Mouse (Mus musculus): ENCODE measurements around the gene Mapk10. TPM values are rescaled to one million over a fixed set of nuclear protein-coding genes. Genes with fewer than 3 reads are reported as not detected.

The Mapk10 gene
- total and polyA plus RNA-seq, 3 experiments = 0.10 to 0.95 (median 0.47) TPM

DNA sequence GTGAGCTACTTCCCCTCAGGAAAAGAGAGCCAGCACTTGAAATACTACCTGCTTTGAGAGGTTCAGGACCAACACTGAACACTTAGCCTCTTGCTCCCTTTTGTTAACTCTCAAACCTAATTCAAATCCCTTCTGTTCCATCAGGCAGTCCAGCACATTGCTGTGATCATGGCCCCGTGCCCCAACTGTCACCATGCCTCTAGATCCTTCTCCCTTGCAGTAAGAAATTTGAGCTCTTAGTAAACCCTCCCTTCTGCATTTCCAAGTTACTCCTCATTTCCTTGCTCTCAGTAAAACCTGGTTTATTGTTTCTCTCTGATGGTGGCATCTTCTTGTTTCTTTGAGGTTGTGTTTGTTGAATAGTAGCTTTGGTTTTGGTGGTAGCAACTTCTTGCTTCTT is 101.7 kb downstream of the Mapk10 start:
- no peak overlapping the region for H3K27ac ChIP-seq (ENCODE audit: insufficient read depth, low read depth)
- H3K27me3 ChIP-seq (replicated peaks) = no peaks in the 10 kb centered on the region
- in situ Hi-C loops (cut with MboI; ENCODE audit: low pct_ligation_motif_present, low pct_unique_long_range_greater_than_20kb, low sequenced_read_pairs) = no loop called here
- dilution Hi-C loops (cut with MboI; ENCODE audit: extremely low pct_ligation_motif_present, extremely low pct_unique_long_range_greater_than_20kb, low sequenced_read_pairs) = no loop called here
- DNase-seq (ENCODE audit: extremely low read depth) = no peak
- no peak overlapping the region for H3K9ac ChIP-seq (ENCODE audit: insufficient read depth, low read depth)
- no peak overlapping the region for H3K4me2 ChIP-seq (ENCODE audit: insufficient read depth, low read depth, poor library complexity, severe bottlenecking)
- H3K4me1 ChIP-seq (ENCODE audit: control insufficient read depth in 1 of 2, insufficient read depth in 2 of 2) = no peaks in the 10 kb centered on the region
- H3K4me3 ChIP-seq (replicated peaks in 1 of 3; ENCODE audit: low read depth in 2 of 3, low read length in 2 of 3, poor library complexity in 1 of 3) = no peak overlapping the region
- H3K79me2 ChIP-seq (replicated peaks; ENCODE audit: control insufficient read depth, extremely low read depth, insufficient read depth, poor library complexity, severe bottlenecking) = no peaks in the 10 kb centered on the region
- H3K9me3 ChIP-seq (replicated peaks; ENCODE audit: low read length) = no peaks in the 10 kb centered on the region
- TF ChIP-seq E2F4 (IDR thresholded peaks at IDR 0.05; ENCODE audit: insufficient replicate concordance, low read depth, low read length) (no peak), ZC3H11A (IDR thresholded peaks at IDR 0.05; ENCODE audit: low read depth, low read length) (no peak), ELF1 (IDR thresholded peaks at IDR 0.05; ENCODE audit: low read depth, low read length) (no peak), KAT2A (IDR thresholded peaks at IDR 0.05; ENCODE audit: insufficient replicate concordance, low read length) (no peak), RCOR1 (conservative IDR thresholded peaks at IDR 0.05; ENCODE audit: low read depth, low read length) (no peak), TBP (conservative IDR thresholded peaks at IDR 0.05; ENCODE audit: low read depth, low read length) (no peak), MXI1 (IDR thresholded peaks at IDR 0.05; ENCODE audit: low read depth, low read length) (no peak), CHD1 (IDR thresholded peaks at IDR 0.05; ENCODE audit: low read depth, low read length) (no peak), TCF12 (IDR thresholded peaks at IDR 0.05; ENCODE audit: low read depth, low read length) (no peak), CTCF (conservative IDR thresholded peaks at IDR 0.05 in 1 of 2, IDR thresholded peaks at IDR 0.05 in 1 of 2; ENCODE audit: low read depth in 2 of 2, low read length in 2 of 2) (no peak), USF2 (conservative IDR thresholded peaks at IDR 0.05; ENCODE audit: low read depth, low read length) (no peak), ZMIZ1 (IDR thresholded peaks at IDR 0.05; ENCODE audit: low read depth, low read length) (no peak), JUND (conservative IDR thresholded peaks at IDR 0.05; ENCODE audit: low read depth, low read length) (no peak), SIN3A (IDR thresholded peaks at IDR 0.05; ENCODE audit: low read length) (no peak), HCFC1 (IDR thresholded peaks at IDR 0.05; ENCODE audit: low read depth, low read length) (no peak), ZKSCAN1 (IDR thresholded peaks at IDR 0.05; ENCODE audit: borderline replicate concordance, low read depth, low read length) (no peak), ZNF384 (IDR thresholded peaks at IDR 0.05; ENCODE audit: low read depth, low read length) (no peak), POLR2AphosphoS2 (IDR thresholded peaks at IDR 0.05; ENCODE audit: low read depth, low read length) (no peak), BHLHE40 (IDR thresholded peaks at IDR 0.05; ENCODE audit: low read depth, low read length) (no peak)
- H3K36me3 ChIP-seq (replicated peaks in 1 of 2; ENCODE audit: control insufficient read depth in 1 of 2, insufficient read depth in 1 of 2, low read length in 1 of 2) = no peaks in the 10 kb centered on the region

DNA sequence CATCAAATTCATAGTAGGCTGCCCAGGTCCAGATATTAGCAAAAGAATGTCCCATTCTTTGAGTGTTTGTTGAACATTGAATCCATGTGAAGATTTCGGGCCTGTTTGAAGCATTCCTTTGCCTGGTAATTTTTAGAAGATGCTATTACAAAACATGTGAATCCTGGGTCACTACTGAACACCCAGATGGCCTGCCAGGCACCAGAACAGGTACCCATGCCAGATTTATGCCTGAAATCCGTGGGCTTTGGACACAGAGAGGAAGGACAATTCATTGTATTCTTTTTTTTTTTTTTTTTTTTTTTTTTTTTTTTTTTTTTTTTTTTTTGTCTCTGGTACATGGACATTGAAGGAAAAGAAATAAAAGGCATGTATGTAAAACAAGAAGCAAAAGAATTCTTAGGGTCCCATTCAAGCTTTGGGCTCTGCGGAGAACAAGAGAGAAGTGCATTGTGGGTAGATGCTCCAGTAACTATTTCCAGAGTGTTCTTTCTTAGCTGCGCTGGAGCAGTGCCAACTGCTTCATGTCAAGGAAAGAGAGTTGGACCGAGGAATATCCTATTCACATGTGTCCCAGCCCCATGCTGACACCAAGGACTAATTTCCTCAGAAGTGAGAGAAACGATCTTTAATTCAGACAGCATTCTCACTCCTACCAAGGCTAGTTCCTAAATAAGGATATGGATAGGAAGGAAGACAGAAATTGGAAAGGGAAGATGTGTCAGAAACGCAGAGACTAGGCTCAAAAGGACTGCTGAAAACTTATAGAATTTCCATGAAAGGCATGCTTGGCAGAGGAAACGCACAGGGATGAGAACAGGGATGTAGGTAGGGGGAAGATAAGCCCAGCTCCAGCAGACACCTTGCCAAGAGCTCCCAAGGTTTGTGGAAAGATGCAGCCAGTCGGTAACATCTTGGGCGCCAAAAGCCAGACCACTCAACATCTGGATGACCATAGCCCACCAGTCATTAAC is 105.4 kb downstream of the Mapk10 start:
- Histone ChIP-seq H3K9me3 (replicated peaks; ENCODE audit: low read length) (no peaks in the 10 kb centered on the region), H3K27ac (ENCODE audit: insufficient read depth, low read depth) (no peak overlapping the region), H3K9ac (ENCODE audit: insufficient read depth, low read depth) (no peak overlapping the region), H3K27me3 (replicated peaks) (no peaks in the 10 kb centered on the region), H3K4me1 (ENCODE audit: control insufficient read depth in 1 of 2, insufficient read depth in 2 of 2) (peaks cover 0 to 2% of the 10 kb centered on the region in 2 experiments; a peak in 1 of 4 replicates), H3K79me2 (replicated peaks; ENCODE audit: control insufficient read depth, extremely low read depth, insufficient read depth, poor library complexity, severe bottlenecking) (no peaks in the 10 kb centered on the region), H3K4me3 (replicated peaks in 1 of 3; ENCODE audit: low read depth in 2 of 3, low read length in 2 of 3, poor library complexity in 1 of 3) (no peak overlapping the region), H3K4me2 (ENCODE audit: insufficient read depth, low read depth, poor library complexity, severe bottlenecking) (no peak overlapping the region), H3K36me3 (replicated peaks in 1 of 2; ENCODE audit: control insufficient read depth in 1 of 2, insufficient read depth in 1 of 2, low read length in 1 of 2) (no peaks in the 10 kb centered on the region)
- TF ChIP-seq MAZ (IDR thresholded peaks at IDR 0.05; ENCODE audit: low read depth, low read length) = no peak
- no peak for TF ChIP-seq ZC3H11A (IDR thresholded peaks at IDR 0.05; ENCODE audit: low read depth, low read length)
- no peak for TF ChIP-seq MYC (IDR thresholded peaks at IDR 0.05; ENCODE audit: low read depth, low read length)
- no peak for TF ChIP-seq ETS1 (conservative IDR thresholded peaks at IDR 0.05; ENCODE audit: low read depth, low read length)
- TF ChIP-seq POLR2A (IDR thresholded peaks at IDR 0.05; ENCODE audit: low read depth, low read length) = no peak
- TF ChIP-seq ZMIZ1 (IDR thresholded peaks at IDR 0.05; ENCODE audit: low read depth, low read length) = no peak
- TF ChIP-seq CHD2 (IDR thresholded peaks at IDR 0.05; ENCODE audit: low read length) = no peak
- dilution Hi-C loops (cut with MboI; ENCODE audit: extremely low pct_ligation_motif_present, extremely low pct_unique_long_range_greater_than_20kb, low sequenced_read_pairs) = no loop called here
- in situ Hi-C loops (cut with MboI; ENCODE audit: low pct_ligation_motif_present, low pct_unique_long_range_greater_than_20kb, low sequenced_read_pairs) = no loop called here
- DNase-seq (ENCODE audit: extremely low read depth) = no peak
